25 mouse cellular contexts compared by ENCODE assay signal in the genomic region with DNA sequence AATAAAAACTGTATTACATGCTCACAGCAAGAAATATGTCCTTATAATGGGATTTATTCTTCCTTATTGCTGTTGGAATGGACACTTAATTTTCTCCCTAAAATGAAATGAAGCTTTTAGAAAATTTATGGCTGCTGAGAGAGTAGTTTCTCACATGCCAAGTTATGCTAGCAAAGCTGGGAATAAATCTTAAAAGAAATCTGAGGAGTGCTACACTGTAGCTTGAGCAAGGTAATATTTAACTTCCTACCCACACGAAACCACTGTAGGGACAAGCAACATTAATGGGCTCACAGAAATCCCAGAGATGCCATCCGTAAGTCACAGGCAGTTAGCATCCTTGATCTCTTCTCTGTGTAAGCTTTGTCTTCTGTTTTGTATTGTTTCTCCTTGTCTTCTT.
DNase-seq lines count a peak whose midpoint lies in the region; ATAC-seq and TF ChIP-seq lines count a peak whose summit lies in the region.
"Had no signal": no experiment of that assay in that cellular context is flagged by ENCODE, and none has a peak within 500 bp of the region (broad histone marks: within the 10 kb centered on the region; RNA-seq: fewer than 3 reads in every experiment).

No protein-coding gene starts in this region.

- in situ Hi-C loops in Patski (cut with MboI; ENCODE audit: low pct_unique_long_range_greater_than_20kb), result no loop called here

- H3K4me1 ChIP-seq in kidney, embryonic 16.5 days (ENCODE audit: insufficient read depth, low read length), result peaks cover 4% of the 10 kb centered on the region; the same call in 1 of the 2 replicates
- no peaks in the 10 kb centered on the region for H3K4me1 ChIP-seq in neural tube, embryonic 15.5 days
- H3K4me1 ChIP-seq: forebrain, embryonic 10.5 days; forebrain, embryonic 13.5 days; hindbrain, embryonic 12.5 days; hindbrain, embryonic 15.5 days had no signal

- CTCF ChIA-PET in Patski (lab: Charles Lee), result no interaction called here

- 21% methylated on average over 2 of the region's 2 CpGs for WGBS in kidney, embryonic 16.5 days
- 53% methylated on average over 2 of the region's 2 CpGs for WGBS in neural tube, embryonic 15.5 days

- no peak overlapping the region for H3K4me3 ChIP-seq in kidney, embryonic 16.5 days (ENCODE audit: low read length)
- no peak overlapping the region for H3K4me3 ChIP-seq in neural tube, embryonic 15.5 days (replicated peaks)
- H3K4me3 ChIP-seq: forebrain, embryonic 10.5 days; forebrain, embryonic 13.5 days; gastrocnemius, adult 2 months; hindbrain, embryonic 12.5 days; hindbrain, embryonic 15.5 days had no signal

- no peaks in the 10 kb centered on the region for H3K27me3 ChIP-seq in kidney, embryonic 16.5 days (ENCODE audit: insufficient read depth, low read length)
- no peaks in the 10 kb centered on the region for H3K27me3 ChIP-seq in Patski
- H3K27me3 ChIP-seq in neural tube, embryonic 15.5 days (replicated peaks), result no peaks in the 10 kb centered on the region
- H3K27me3 ChIP-seq: CH12.LX; forebrain, embryonic 13.5 days; hindbrain, embryonic 12.5 days; hindbrain, embryonic 15.5 days had no signal

- no peaks in the 10 kb centered on the region for H3K9me3 ChIP-seq in kidney, embryonic 16.5 days (ENCODE audit: low read length)
- no peaks in the 10 kb centered on the region for H3K9me3 ChIP-seq in neural tube, embryonic 15.5 days (replicated peaks)
- H3K9me3 ChIP-seq: forebrain, embryonic 10.5 days; forebrain, embryonic 13.5 days; G1E; hindbrain, embryonic 12.5 days; hindbrain, embryonic 15.5 days had no signal

- POLR2A ChIA-PET in Patski (lab: Charles Lee), result no interaction called here

- no peak for TF ChIP-seq CTCF in Patski (IDR thresholded peaks at IDR 0.05)

- DNase-seq in kidney, adult 9 months, result peak; percentile 23
- no peak for DNase-seq in kidney, adult 11 months
- no peak for DNase-seq in kidney, postnatal 36 days
- DNase-seq in Patski (ENCODE audit: low read depth, low spot score), result no peak
- DNase-seq in embryo, embryonic 10 days (ENCODE audit: low spot score), result no peak
- DNase-seq: adrenal gland, adult 2 months; adrenal gland, postnatal 25 days; B cell, adult 2 months; cerebellum, adult 11-12 months; cerebellum, adult 8-10 months; cerebellum, postnatal 10 days; cerebellum, postnatal 36 days; gastrocnemius, adult 2 months; gastrocnemius, postnatal 14 days; heart, adult 11 months had no signal

- no peak overlapping the region for H3K9ac ChIP-seq in kidney, embryonic 16.5 days (replicated peaks; ENCODE audit: low read length)
- no peak overlapping the region for H3K9ac ChIP-seq in neural tube, embryonic 15.5 days (replicated peaks)
- H3K9ac ChIP-seq: forebrain, embryonic 13.5 days; hindbrain, embryonic 12.5 days; hindbrain, embryonic 15.5 days had no signal

- no peaks in the 10 kb centered on the region for H3K36me3 ChIP-seq in kidney, embryonic 16.5 days (ENCODE audit: insufficient read depth, low read length)
- no peaks in the 10 kb centered on the region for H3K36me3 ChIP-seq in neural tube, embryonic 15.5 days
- H3K36me3 ChIP-seq: forebrain, embryonic 10.5 days; G1E; hindbrain, embryonic 12.5 days; hindbrain, embryonic 15.5 days had no signal

- H3K4me2 ChIP-seq in kidney, embryonic 16.5 days (replicated peaks; ENCODE audit: low read depth, low read length), result no peak overlapping the region
- H3K4me2 ChIP-seq in neural tube, embryonic 15.5 days, result no peak overlapping the region
- H3K4me2 ChIP-seq: forebrain, embryonic 13.5 days; heart, embryonic 11.5 days; hindbrain, embryonic 12.5 days; hindbrain, embryonic 15.5 days had no signal

- ATAC-seq in kidney, embryonic 16.5 days (ENCODE audit: low FRiP score, low TSS enrichment), result peak; percentile 73; the same call in 1 of the 2 replicates
- ATAC-seq in Patski, result peak; percentile 54
- peak; percentile 45; the same call in 1 of the 2 replicates for ATAC-seq in neural tube, embryonic 15.5 days (ENCODE audit: low FRiP score)
- ATAC-seq: forebrain, embryonic 13.5 days; forebrain, embryonic 16.5 days had no signal

- no peak overlapping the region for H3K27ac ChIP-seq in kidney, embryonic 16.5 days (ENCODE audit: low read length)
- H3K27ac ChIP-seq in neural tube, embryonic 15.5 days (replicated peaks), result no peak overlapping the region
- H3K27ac ChIP-seq: forebrain, embryonic 10.5 days; forebrain, embryonic 13.5 days; gastrocnemius, adult 2 months; hindbrain, embryonic 12.5 days; hindbrain, embryonic 15.5 days had no signal
